Mouse (Mus musculus) lung, embryonic 14.5 days (tissue): ENCODE measurements around the gene Tmprss4. TPM values are rescaled to one million over a fixed set of nuclear protein-coding genes. Genes with fewer than 3 reads are reported as not detected.

Source experiments
- ATAC-seq: fragments of 200-750 bp; cut with Nextera tagmentation; 2 replicates; pipeline ENCODE4 v1.8.0; 2017; ENCODE audit warnings: mild to moderate bottlenecking, moderate TSS enrichment, moderate library complexity; ENCODE audit not compliant: insufficient read depth
- DNase-seq: peaks from one replicate; pipeline ENCODE4 v3.0.0-alpha.2; 2015
- H3K27ac ChIP-seq: fragments of 300-500 bp; sonication (generic); 2 replicates; pipeline ENCODE4 v1.5.1; 2014; ENCODE audit warnings: low read depth, mild to moderate bottlenecking, moderate library complexity
- H3K27me3 ChIP-seq: fragments of 300-500 bp; sonication (generic); 2 replicates; pipeline ENCODE4 v1.6.1; 2014; ENCODE audit warnings: low read length, control low read depth; ENCODE audit not compliant: insufficient read depth
- H3K36me3 ChIP-seq: fragments of 300-500 bp; sonication (generic); 2 replicates; pipeline ENCODE4 v1.6.1; 2014; ENCODE audit warnings: control low read depth; ENCODE audit not compliant: insufficient read depth
- H3K4me1 ChIP-seq: fragments of 300-500 bp; sonication (generic); 2 replicates; pipeline ENCODE4 v1.6.1; 2014; ENCODE audit warnings: antibody characterized with exemption, control low read depth; ENCODE audit not compliant: insufficient read depth
- H3K4me2 ChIP-seq: fragments of 300-500 bp; sonication (generic); 2 replicates; pipeline ENCODE4 v1.6.1; 2014; ENCODE audit warnings: mild to moderate bottlenecking
- H3K4me3 ChIP-seq: fragments of 300-500 bp; sonication (generic); 2 replicates; pipeline ENCODE4 v1.5.1; 2014; ENCODE audit warnings: low read depth, low read length
- H3K9ac ChIP-seq: fragments of 300-500 bp; sonication (generic); 2 replicates; pipeline ENCODE4 v1.6.1; 2014
- H3K9me3 ChIP-seq: fragments of 300-500 bp; sonication (generic); 2 replicates; pipeline ENCODE4 v1.6.1; 2016; ENCODE audit warnings: low read depth, low read length, control low read depth
- CTCF ChIP-seq: IDR thresholded peaks from 2 replicates; pipeline ENCODE4 v1.5.1; 2016; ENCODE audit warnings: antibody characterized with exemption, low read depth
- WGBS: fragments of 180-500 bp; shearing (Covaris S2); extraction: QIAGEN DNeasy Blood & Tissue Kit; methylation state at CpG from one replicate; pipeline ENCODE4 v1.1.7; 2014; 5-methylcytosine and 5-hydroxymethylcytosine counted together
- polyA plus RNA-seq: library from polyadenylated mRNA; unstranded; fragments of >200 nt; fragmentation: Nextera tagmentation; extraction: Ambion mirVana; gene quantifications from 2 replicates; pipeline ENCODE4 v1.2.1, GENCODE M21; 2014

Gene Tmprss4
- polyA plus RNA-seq, 1 experiment from 2014 or later: 0.54 TPM

DNA sequence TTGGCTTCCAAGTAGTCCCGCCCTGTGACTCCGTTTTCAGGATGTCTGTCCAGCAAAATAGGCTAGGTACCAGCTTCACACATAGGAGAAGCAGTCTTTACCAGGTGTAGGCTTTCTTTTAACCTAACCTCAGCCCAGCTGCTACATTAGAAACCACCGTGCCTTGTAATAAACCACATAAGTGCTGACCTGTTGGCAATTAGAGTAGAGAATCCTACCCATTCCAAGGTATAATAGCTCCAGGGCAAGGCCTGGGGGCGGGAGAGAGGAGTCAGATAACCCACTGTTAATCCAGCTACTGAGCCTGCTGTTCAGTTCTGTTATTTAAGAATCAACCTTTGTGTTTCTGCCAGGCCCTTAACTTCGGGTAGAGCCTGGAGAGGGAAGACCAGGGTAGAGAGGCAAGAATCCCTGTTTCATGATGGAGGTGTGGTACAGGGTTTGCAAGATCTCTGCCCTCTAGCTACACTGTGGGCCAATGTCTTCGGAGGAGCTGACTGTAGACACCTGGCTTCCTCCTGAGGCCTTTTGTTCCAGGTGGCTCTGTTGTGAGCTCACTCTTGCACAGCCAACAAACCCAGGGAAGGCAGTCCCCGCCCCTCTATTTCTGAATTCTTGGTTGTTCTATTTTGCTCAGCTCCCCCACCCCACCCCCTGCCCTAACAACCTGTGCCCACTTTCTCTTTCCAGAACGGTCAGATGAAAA lies 7.6 kb downstream of the Tmprss4 start:
- no peak for ATAC-seq
- 70% methylated on average over 8 of the region's 8 CpGs for WGBS
- Histone ChIP-seq H3K9ac (no peak overlapping the region), H3K4me3 (no peak overlapping the region), H3K9me3 (no peaks in the 10 kb centered on the region), H3K4me2 (no peak overlapping the region), H3K4me1 (no peaks in the 10 kb centered on the region), H3K27ac (no peak overlapping the region), H3K36me3 (no peaks in the 10 kb centered on the region), H3K27me3 (no peaks in the 10 kb centered on the region)
- no peak for DNase-seq
- no peak for TF ChIP-seq CTCF

DNA sequence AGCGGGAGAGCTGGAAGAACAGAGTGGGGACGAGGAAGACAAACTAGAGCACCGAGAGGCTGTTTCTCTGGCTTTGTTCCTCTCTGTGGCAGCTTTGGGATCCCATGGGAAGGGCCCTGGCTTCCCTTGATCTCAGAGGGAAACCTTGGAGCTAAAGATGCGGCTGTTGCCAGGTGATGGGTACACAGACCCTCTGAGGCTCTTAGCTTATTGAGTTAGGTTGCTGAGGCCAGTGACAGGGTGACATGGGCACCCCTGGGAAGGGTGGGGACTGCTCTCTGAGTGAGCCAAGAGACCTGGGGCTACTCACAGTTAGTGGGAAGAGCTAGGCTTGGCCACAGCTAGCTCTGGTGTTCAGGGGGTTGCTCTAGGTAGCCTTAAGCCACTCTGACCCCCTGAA lies 8.4 kb downstream of the Tmprss4 start:
- Histone ChIP-seq H3K4me2 (no peak overlapping the region), H3K4me3 (no peak overlapping the region), H3K27ac (no peak overlapping the region), H3K4me1 (no peaks in the 10 kb centered on the region), H3K27me3 (no peaks in the 10 kb centered on the region), H3K9me3 (no peaks in the 10 kb centered on the region), H3K9ac (no peak overlapping the region), H3K36me3 (no peaks in the 10 kb centered on the region)
- DNase-seq (no peak), ATAC-seq (no peak)
- 66% methylated on average over 4 of the region's 4 CpGs for WGBS
- TF ChIP-seq CTCF: no peak

DNA sequence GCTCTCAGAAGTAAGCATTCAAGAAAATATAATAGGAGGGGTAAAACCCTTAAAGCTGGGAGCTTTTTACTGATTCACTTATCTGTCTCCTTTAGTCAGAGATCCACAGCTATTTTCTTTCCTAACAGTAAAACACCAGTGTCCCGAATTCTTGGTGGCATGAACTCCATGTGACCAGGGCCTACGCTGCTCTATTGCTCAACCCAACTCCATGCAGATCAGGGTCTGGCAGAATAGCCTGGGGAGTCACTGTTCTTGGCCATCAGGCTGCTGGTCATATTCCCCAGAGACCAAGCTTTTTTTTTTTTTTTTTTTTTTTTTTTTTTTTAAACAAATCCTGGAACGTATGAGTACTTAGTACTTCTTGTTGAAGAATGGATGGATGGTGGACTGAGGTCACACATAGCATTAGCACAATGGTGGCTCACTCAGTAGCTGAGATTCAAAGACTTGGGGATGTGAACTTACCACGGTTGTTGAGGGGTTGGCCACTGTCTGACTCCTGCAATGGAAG lies 14.2 kb downstream of the Tmprss4 start:
- Histone ChIP-seq H3K4me2 (no peak overlapping the region), H3K4me3 (no peak overlapping the region), H3K9me3 (no peaks in the 10 kb centered on the region), H3K36me3 (no peaks in the 10 kb centered on the region), H3K27ac (no peak overlapping the region), H3K4me1 (no peaks in the 10 kb centered on the region), H3K27me3 (no peaks in the 10 kb centered on the region), H3K9ac (no peak overlapping the region)
- DNase-seq (no peak), ATAC-seq (no peak)
- 75% methylated on average over 4 of the region's 4 CpGs for WGBS
- TF ChIP-seq CTCF: no peak

DNA sequence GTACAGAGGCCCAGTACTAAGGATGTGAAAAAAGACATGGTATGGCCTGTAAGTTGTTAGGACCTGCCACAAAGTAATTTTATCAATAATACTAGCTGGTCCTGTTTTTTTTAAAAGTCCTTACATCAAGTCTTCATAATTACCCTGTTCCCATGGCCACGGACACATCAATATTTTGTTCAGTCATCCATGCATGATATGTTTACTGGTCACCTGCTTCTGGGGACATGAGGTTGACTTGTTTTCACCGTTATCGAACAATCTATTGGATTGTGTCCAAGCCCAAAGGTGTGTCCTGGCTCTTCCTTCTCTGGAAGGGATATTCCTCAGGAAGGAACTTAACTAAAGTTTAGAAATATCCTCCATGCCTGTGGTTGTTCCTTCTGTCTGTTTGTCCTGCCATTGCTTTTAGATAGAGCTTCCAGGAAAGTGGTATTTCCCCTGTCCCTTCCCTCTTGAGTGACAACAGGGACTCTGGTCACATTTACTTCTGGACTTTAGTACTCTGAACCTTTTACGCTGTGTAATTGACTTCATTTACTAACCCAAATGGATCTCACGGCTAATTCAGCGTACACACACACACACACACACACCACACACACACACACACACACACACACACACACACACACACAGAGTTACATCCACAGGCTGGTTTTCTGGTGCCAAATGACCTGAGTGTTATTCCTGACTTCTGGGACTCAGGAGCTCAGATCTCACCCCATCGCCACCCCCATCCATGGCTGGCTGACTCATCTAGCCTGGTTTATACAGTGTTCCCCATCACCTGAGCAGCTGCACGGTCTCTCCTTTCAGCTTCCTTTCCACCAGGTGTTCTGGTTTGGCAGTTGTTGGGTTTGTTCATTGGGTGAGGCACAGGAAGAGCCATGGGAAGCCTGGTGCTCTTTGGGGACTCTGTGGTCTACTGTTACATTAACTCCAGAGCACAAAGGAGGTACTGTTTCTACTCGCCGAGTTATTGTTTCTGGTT lies 15.0 kb downstream of the Tmprss4 start:
- DNase-seq: no peak
- no peaks in the 10 kb centered on the region for H3K4me1 ChIP-seq
- no peaks in the 10 kb centered on the region for H3K36me3 ChIP-seq
- H3K4me2 ChIP-seq: no peak overlapping the region
- H3K27me3 ChIP-seq: no peaks in the 10 kb centered on the region
- no peak for ATAC-seq
- WGBS: 83% methylated on average over 10 of the region's 10 CpGs
- no peak overlapping the region for H3K9ac ChIP-seq
- no peak for TF ChIP-seq CTCF
- H3K27ac ChIP-seq: no peak overlapping the region
- H3K9me3 ChIP-seq: no peaks in the 10 kb centered on the region
- no peak overlapping the region for H3K4me3 ChIP-seq

DNA sequence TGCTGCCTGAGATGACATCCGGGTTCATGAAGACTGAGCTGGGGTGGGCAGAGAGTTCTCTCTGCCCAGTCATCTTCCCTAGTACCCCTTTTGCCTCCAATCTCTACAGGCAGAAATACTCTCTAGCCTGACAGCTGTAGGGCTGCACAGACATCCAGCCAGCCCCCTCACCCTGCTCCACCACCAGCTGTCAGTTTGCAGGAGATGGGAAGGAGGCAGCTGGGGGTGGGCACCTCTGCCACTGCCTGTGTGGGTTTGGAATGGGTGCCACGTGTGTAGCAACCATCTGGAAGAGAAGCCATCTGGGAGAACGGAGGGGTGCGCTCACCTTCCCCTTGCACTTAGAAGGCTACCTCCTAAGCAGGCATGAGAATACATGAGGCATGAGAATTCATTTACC lies 18.6 kb downstream of the Tmprss4 start:
- Histone ChIP-seq H3K4me3 (no peak overlapping the region), H3K4me1 (no peaks in the 10 kb centered on the region), H3K9ac (no peak overlapping the region), H3K4me2 (no peak overlapping the region), H3K36me3 (no peaks in the 10 kb centered on the region), H3K27me3 (no peaks in the 10 kb centered on the region), H3K27ac (no peak overlapping the region), H3K9me3 (no peaks in the 10 kb centered on the region)
- WGBS: 67% methylated on average over 4 of the region's 4 CpGs
- ATAC-seq (no peak), DNase-seq (no peak)
- no peak for TF ChIP-seq CTCF

DNA sequence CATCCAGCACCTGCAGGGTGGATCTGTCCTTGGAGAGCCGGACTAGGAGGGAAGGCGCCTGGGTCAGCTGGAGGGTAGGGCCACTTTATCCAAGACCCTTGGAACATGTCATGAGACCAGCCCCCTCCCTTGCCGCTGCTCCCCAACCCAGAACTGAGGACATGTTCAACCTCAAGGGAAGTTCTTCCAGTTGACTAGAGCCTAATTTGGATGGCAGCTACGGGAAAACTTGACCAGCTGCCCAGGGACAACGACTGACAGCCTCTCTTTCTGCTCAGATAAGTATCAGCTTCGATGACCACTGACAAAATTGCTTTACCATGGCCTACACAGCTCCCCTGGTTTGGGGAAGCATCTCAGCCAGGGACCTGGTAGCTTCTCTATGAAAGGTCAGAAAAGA lies 20.6 kb downstream of the Tmprss4 start:
- no peak overlapping the region for H3K4me3 ChIP-seq
- no peak for ATAC-seq
- H3K9ac ChIP-seq: no peak overlapping the region
- TF ChIP-seq CTCF: no peak
- no peak overlapping the region for H3K4me2 ChIP-seq
- no peaks in the 10 kb centered on the region for H3K36me3 ChIP-seq
- H3K4me1 ChIP-seq: no peaks in the 10 kb centered on the region
- 74% methylated on average over 6 of the region's 6 CpGs for WGBS
- H3K9me3 ChIP-seq: no peaks in the 10 kb centered on the region
- H3K27me3 ChIP-seq: no peaks in the 10 kb centered on the region
- DNase-seq: no peak
- H3K27ac ChIP-seq: no peak overlapping the region

DNA sequence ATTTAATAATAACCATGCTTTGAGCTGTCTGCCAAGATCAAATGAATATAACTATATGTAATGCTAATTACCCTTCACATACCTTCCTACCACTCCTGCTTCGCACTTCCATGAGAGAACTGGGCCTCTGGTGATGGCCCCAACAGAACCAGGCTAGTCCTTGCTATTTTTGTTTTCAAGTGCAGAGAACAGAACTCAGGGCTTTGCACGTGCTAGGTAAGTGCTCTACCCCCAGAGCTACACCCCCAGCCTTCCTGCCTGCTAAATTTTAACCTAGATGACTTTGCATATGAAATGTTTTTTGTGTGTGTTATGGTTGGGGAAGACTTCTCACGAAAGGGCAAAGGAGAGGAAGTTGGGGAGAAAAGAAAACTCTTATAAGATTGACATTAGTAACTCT lies 21.4 kb downstream of the Tmprss4 start:
- TF ChIP-seq CTCF: no peak
- DNase-seq: no peak
- Histone ChIP-seq H3K4me1 (no peaks in the 10 kb centered on the region), H3K4me3 (no peak overlapping the region), H3K27ac (no peak overlapping the region), H3K36me3 (no peaks in the 10 kb centered on the region), H3K4me2 (no peak overlapping the region), H3K9ac (no peak overlapping the region), H3K9me3 (no peaks in the 10 kb centered on the region), H3K27me3 (no peaks in the 10 kb centered on the region)
- no peak for ATAC-seq
- WGBS: 51% methylated on average over 3 of the region's 3 CpGs
